Mouse (Mus musculus) kidney, postnatal 0 days (tissue): ENCODE measurements around the gene Tradd. TPM values are rescaled to one million over a fixed set of nuclear protein-coding genes. Genes with fewer than 3 reads are reported as not detected.
A peak's percentile ranks its signal among the peaks of the same experiment; 100 is the strongest.

Experiments used
- ATAC-seq: fragments of 200-750 bp; cut with Nextera tagmentation; replicated peaks from 2 replicates; pipeline ENCODE4 v1.8.0; 2017; ENCODE audit warnings: low read depth, moderate number of reproducible peaks, moderate TSS enrichment, moderate library complexity; ENCODE audit not compliant: low FRiP score
- DNase-seq: peaks from one replicate; pipeline ENCODE4 v3.0.0-alpha.2; 2016; ENCODE audit warnings: low spot score
- H3K27ac ChIP-seq: fragments of 300-500 bp; sonication (generic); 2 replicates; pipeline ENCODE4 v1.5.1; 2014; ENCODE audit warnings: mild to moderate bottlenecking
- H3K27me3 ChIP-seq: fragments of 300-500 bp; sonication (generic); 2 replicates; pipeline ENCODE4 v1.6.1; 2014; ENCODE audit warnings: low read length, mixed read lengths; ENCODE audit not compliant: insufficient read depth
- H3K36me3 ChIP-seq: fragments of 300-500 bp; sonication (generic); 2 replicates; pipeline ENCODE4 v1.6.1; 2014; ENCODE audit warnings: low read length, mixed read lengths; ENCODE audit not compliant: insufficient read depth
- H3K4me1 ChIP-seq: fragments of 300-500 bp; sonication (generic); replicated peaks from 2 replicates; pipeline ENCODE4 v1.6.1; 2014; ENCODE audit warnings: antibody characterized with exemption, low read length, mixed read lengths; ENCODE audit not compliant: insufficient read depth
- H3K4me2 ChIP-seq: fragments of 300-500 bp; sonication (generic); 2 replicates; pipeline ENCODE4 v1.6.1; 2014; ENCODE audit warnings: mild to moderate bottlenecking, low read length, moderate library complexity, mixed read lengths
- H3K4me3 ChIP-seq: fragments of 300-500 bp; sonication (generic); replicated peaks from 2 replicates; pipeline ENCODE4 v1.5.1; 2014; ENCODE audit warnings: low read depth, low read length
- H3K9ac ChIP-seq: fragments of 300-500 bp; sonication (generic); 2 replicates; pipeline ENCODE4 v1.6.1; 2014; ENCODE audit warnings: low read depth, low read length
- H3K9me3 ChIP-seq: fragments of 300-500 bp; sonication (generic); replicated peaks from 2 replicates; pipeline ENCODE4 v1.6.1; 2016; ENCODE audit warnings: low read length, inconsistent platforms, mixed read lengths
- CTCF ChIP-seq: IDR thresholded peaks from 2 replicates; pipeline ENCODE4 v1.5.1; 2016; ENCODE audit warnings: antibody characterized with exemption, low read depth, mild to moderate bottlenecking, moderate library complexity
- WGBS: fragments of 180-500 bp; shearing (Covaris S2); extraction: QIAGEN DNeasy Blood & Tissue Kit; methylation state at CpG from one replicate; pipeline ENCODE4 v1.1.7; 2014; 5-methylcytosine and 5-hydroxymethylcytosine counted together
- polyA plus RNA-seq: library from polyadenylated mRNA; unstranded; fragments of >200 nt; fragmentation: Nextera tagmentation; extraction: Ambion mirVana; gene quantifications from 2 replicates; pipeline ENCODE4 v1.2.1, GENCODE M21; 2015

Tradd gene
- polyA plus RNA-seq, 1 experiment from 2014 or later, result 21.8 TPM

- Histone ChIP-seq H3K9ac (peak within 1 kb of the TSS; percentile 43; the same call in 1 of the 2 replicates), H3K27ac (0 out of 2 replicates have a peak within 1 kb of the TSS, but pooled peaks have one; percentile 25), H3K4me3 (peak within 1 kb of the TSS; percentile 43), H3K4me1 (peaks cover 15% of the 10 kb centered on the region; the same call in 1 of the 2 replicates), H3K36me3 (no peaks in the 10 kb centered on the region), H3K9me3 (no peaks in the 10 kb centered on the region), H3K27me3 (peaks cover 74% of the 10 kb centered on the region), H3K4me2 (peak within 1 kb of the TSS; percentile 86)
- ATAC-seq (peak; percentile 8; the same call in 1 of the 2 replicates), DNase-seq (peak; percentile 27)
- 0% methylated on average over 40 of the region's 42 CpGs for WGBS
- TF ChIP-seq CTCF, result no peak
Observed at GRCm38 (mm10) chr8:105269461-105269947, 5.1 kb upstream of the Tradd start, which contains the start of gene Hsf4. TSS of gene Hsf4 (plus strand) at chr8:105269801.

- H3K9me3 ChIP-seq, result no peaks in the 10 kb centered on the region
Observed at GRCm38 (mm10) chr8:105269075-105269458, 4.7 kb upstream of the Tradd start.

GRCm38 (mm10) chr8:105268342-105269074 is 4.1 kb upstream of the Tradd start:
- 0 out of 2 replicates have a peak overlapping the region, but pooled peaks have one; percentile 25 for H3K27ac ChIP-seq
- ATAC-seq, result 0 out of 2 replicates have a peak, but pooled peaks have one; percentile 15
- H3K4me3 ChIP-seq, result peak overlapping the region; percentile 43
- peaks cover 69% of the 10 kb centered on the region for H3K27me3 ChIP-seq
- no peaks in the 10 kb centered on the region for H3K9me3 ChIP-seq
- H3K36me3 ChIP-seq, result no peaks in the 10 kb centered on the region
- peaks cover 15% of the 10 kb centered on the region; the same call in 1 of the 2 replicates for H3K4me1 ChIP-seq
- peak overlapping the region; percentile 86 for H3K4me2 ChIP-seq
- 1% methylated on average over 65 of the region's 65 CpGs for WGBS
- H3K9ac ChIP-seq, result peak overlapping the region; percentile 40; the same call in 1 of the 2 replicates
- no peak for TF ChIP-seq CTCF
- DNase-seq, result peak; percentile 40

More at GRCm38 (mm10) chr8:105269075-105269458, 4.7 kb upstream of the Tradd start:
- DNase-seq, result peak; percentile 16
- 2% methylated on average over 10 of the region's 10 CpGs for WGBS
- Histone ChIP-seq H3K36me3 (no peaks in the 10 kb centered on the region), H3K4me3 (peak overlapping the region; percentile 43), H3K4me1 (peaks cover 15% of the 10 kb centered on the region; the same call in 1 of the 2 replicates), H3K27me3 (peaks cover 69% of the 10 kb centered on the region), H3K9ac (peak overlapping the region; percentile 43; the same call in 1 of the 2 replicates), H3K4me2 (peak overlapping the region; percentile 86), H3K27ac (0 out of 2 replicates have a peak overlapping the region, but pooled peaks have one; percentile 25)
- TF ChIP-seq CTCF, result no peak
- no peak for ATAC-seq

- 31% methylated on average over 13 of the region's 13 CpGs for WGBS
- ATAC-seq, result no peak
- Histone ChIP-seq H3K9ac (no peak overlapping the region), H3K36me3 (no peaks in the 10 kb centered on the region), H3K27ac (no peak overlapping the region), H3K4me1 (peaks cover 15% of the 10 kb centered on the region; the same call in 1 of the 2 replicates), H3K4me2 (no peak overlapping the region), H3K27me3 (peaks cover 54% of the 10 kb centered on the region), H3K9me3 (no peaks in the 10 kb centered on the region), H3K4me3 (no peak overlapping the region)
- no peak for DNase-seq
- no peak for TF ChIP-seq CTCF
Observed at GRCm38 (mm10) chr8:105266775-105267174, 2.4 kb upstream of the Tradd start.

- WGBS, result 5% methylated on average over 10 of the region's 10 CpGs
- H3K36me3 ChIP-seq, result no peaks in the 10 kb centered on the region
- DNase-seq (peak; percentile 27), ATAC-seq (no peak)
- H3K9ac ChIP-seq, result peak overlapping the region; percentile 56; the same call in 1 of the 2 replicates
- no peaks in the 10 kb centered on the region for H3K9me3 ChIP-seq
- H3K27me3 ChIP-seq, result peaks cover 38% of the 10 kb centered on the region
- H3K4me2 ChIP-seq, result peak overlapping the region; percentile 79
- H3K27ac ChIP-seq, result no peak overlapping the region
- H3K4me3 ChIP-seq, result peak overlapping the region; percentile 48
- H3K4me1 ChIP-seq, result peaks cover 15% of the 10 kb centered on the region; the same call in 1 of the 2 replicates
- no peak for TF ChIP-seq CTCF
Observed at GRCm38 (mm10) chr8:105265128-105265527, 719 bp upstream of the Tradd start.

GRCm38 (mm10) chr8:105263244-105263912 is 1.0 kb downstream of the Tradd start:
- peak overlapping the region; percentile 79 for H3K4me2 ChIP-seq
- no peak; the same call in 1 of the 2 replicates for TF ChIP-seq CTCF
- WGBS, result 41% methylated on average over 16 of the region's 16 CpGs
- DNase-seq (no peak), ATAC-seq (no peak)
- no peaks in the 10 kb centered on the region for H3K9me3 ChIP-seq
- 0 out of 2 replicates have a peak, but pooled peaks cover 28% of the 10 kb centered on the region for H3K27me3 ChIP-seq
- peaks cover 12% of the 10 kb centered on the region; the same call in 1 of the 2 replicates for H3K4me1 ChIP-seq
- H3K9ac ChIP-seq, result no peak overlapping the region
- H3K36me3 ChIP-seq, result no peaks in the 10 kb centered on the region
- no peak overlapping the region for H3K27ac ChIP-seq
- peak overlapping the region; percentile 48; the same call in 1 of the 2 replicates for H3K4me3 ChIP-seq
